Mouse (Mus musculus) thymus, postnatal 10 days (tissue): ENCODE results near the gene Pgs1.

Experiments used
- DNase-seq, 2 experiments: peaks; one replicate each; pipeline ENCODE4 v3.0.0; 2021; ENCODE audit warnings: low spot score in 2 of 2

Pgs1 gene

DNA sequence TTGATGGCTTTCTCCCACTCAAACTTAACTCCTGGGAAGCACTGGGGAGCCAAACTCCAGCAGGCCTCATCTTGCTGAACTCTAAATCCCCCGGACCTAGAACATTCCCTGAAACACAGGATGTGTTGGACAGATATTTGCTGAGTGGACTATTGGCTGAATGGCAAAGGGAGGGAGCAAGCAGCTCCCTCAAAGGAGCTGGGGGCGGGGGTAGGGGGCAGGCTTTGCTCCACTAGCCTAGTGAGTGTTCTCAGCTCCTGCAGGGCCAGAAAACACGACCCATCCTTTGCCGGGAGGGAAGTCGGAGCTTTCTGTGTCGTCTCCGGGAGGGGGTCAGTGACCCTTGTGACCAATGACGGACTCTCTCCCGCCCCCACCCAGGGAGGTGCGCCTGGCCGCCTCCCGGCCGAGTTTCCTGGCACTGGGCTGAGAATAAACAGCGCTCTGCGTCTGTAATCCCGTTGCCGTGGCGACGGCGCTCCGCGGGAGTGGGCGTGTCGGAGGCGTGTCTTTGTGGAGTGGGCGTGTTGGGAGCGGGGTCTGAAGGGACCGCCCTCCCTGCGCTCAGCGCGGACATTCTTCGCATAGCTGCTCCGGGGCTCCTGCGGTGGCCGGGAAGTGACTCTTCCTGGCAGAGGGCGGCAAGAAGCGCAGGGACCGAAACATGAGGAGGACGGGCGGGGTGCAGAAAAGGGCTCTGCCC lies 22.9 kb upstream of the Pgs1 start:
- peak; percentile 97 to 98 for DNase-seq

DNA sequence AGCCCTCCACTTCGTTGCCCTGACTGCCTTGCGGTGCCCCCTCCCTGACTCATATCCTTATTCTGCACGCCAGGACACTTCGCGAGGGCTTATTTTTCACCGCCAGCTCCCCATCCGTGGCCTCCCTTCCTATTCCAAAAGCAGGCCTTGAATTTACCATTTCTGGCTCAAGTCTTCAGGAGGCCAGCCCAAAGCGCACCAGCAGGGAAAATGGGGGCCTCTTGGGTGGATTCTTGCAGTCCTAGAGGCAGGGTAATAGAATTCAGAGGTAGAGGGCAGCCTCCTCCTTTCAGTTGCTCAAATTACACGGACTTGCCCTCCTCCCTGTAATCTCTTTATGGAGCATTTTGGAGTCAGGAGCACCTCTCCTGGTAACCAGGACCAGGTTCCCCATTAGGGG lies 22.2 kb upstream of the Pgs1 start:
- no peak for DNase-seq

DNA sequence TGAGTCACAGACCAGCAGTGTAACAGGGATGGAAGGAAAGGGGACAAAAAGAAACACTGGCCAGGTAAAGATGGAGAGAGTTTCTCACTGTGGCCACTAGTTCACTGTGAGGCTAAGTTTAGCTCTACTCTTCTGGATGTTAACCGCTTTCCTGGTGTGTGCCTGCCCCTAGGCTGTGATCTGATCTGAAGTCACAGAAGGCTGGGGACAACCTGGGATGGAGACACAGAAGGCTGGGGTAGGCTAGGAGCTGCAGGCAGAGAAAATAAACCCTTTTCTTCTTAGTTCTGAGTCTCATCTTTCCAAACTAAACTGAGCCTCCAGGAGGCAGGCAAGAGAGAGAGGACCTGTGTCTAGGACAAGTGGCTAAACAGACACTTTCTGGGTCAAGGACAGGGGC lies 21.8 kb upstream of the Pgs1 start:
- no peak for DNase-seq

DNA sequence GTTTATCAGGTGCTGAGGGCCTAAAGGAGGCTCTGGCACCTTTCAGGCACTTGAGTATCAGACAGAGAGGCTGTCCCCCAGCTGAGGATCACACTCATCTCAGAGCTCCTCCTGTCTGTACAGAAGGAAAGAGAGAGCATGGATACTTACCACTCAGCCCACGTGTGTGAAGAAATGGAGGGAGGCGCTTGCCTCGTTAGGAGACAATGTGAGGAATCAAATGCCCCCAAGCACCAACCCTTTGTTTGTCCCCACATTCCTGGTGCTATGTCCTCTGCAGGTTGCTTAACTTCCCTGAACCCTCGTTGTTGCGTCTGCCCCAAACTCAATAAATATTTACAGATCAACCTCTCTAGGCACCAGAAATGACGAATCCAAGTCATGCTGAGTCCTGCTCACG lies 21.0 kb upstream of the Pgs1 start:
- no peak for DNase-seq

DNA sequence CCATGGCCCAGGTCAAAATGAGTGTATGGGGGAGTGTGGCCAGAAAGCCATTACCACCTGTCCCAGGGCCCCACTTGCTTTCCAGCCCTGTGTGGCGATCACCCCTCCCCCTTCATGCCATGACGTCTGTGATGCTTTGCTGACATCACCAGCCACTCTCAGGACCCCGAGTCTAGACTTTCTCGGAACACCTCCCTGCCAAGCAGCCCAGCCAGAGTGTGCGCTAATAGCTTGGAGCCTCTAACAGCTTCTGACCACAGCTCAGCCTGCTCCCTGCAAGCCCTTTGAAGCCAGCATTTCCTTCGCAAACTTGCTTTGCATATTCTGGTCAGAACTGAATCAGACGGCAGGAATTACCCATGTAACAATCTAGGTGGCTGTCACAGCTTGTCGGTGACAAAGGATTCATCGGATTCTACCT lies 20.5 kb upstream of the Pgs1 start:
- DNase-seq: no peak

DNA sequence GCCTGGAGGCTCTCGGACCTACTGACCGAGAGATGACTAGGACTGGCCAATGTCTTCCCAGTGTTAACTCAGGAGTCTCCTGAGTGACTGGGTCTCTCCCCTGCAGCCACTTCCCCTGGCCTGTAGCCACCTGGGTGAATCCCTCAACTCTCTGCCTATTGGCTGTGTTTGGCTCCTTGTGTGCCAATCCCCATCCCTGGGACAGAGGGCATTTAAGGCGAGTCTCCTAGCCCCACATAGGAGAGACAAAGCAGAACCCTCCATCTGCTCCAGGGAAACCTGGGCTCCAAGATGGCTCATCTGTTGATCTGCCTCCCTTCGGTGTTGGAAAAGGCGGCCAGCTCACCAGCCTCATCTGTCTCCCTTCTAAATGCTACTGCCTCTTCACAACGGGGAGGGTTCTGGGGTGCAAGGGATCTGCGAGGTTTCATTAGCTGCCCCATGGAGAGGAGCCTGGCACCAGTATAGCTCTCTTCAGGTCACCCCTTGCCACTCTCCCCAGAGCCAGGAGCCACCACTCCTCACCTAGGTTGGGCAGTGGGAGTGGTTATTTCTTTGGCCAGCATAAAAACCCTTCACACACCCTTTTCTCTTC lies 19.5 kb upstream of the Pgs1 start:
- DNase-seq: no peak

DNA sequence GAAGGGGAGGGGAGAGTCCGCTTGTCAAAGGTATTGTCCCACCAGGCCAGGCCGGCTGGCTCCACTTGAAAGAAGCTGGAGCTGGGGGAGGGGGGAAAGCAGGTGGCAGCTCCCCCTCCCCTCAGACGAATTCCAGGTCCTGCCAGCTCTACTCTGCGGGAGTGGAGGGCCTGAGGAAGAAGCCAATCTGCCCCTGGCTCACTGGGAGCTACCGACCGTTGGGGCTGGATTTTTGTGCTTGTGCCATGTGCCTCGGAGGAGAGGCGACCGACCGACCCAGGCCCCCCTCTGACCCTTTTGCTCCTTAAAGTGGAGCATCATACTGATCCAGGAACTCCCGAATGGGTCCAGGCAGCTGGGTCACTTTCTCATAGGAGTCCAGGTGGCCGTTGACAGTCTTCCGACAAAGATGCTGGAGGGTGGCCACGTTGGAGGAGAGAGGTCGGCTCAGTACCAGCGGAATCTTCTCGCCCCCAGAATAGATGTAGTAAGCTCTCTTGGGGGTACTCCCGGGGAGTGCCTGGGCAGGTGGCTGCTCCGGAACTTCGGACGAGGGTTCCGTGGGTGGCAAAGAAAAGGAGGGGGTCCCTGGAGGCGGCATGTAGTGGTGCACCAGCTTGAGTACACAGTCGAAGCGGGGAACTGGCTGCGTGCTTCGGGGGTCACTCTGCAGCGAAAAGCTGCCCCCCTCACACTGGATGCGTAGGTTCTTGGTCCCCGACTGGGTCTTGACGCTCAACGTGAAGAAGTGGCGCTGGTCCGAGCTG lies 18.7 kb upstream of the Pgs1 start:
- DNase-seq: no peak

DNA sequence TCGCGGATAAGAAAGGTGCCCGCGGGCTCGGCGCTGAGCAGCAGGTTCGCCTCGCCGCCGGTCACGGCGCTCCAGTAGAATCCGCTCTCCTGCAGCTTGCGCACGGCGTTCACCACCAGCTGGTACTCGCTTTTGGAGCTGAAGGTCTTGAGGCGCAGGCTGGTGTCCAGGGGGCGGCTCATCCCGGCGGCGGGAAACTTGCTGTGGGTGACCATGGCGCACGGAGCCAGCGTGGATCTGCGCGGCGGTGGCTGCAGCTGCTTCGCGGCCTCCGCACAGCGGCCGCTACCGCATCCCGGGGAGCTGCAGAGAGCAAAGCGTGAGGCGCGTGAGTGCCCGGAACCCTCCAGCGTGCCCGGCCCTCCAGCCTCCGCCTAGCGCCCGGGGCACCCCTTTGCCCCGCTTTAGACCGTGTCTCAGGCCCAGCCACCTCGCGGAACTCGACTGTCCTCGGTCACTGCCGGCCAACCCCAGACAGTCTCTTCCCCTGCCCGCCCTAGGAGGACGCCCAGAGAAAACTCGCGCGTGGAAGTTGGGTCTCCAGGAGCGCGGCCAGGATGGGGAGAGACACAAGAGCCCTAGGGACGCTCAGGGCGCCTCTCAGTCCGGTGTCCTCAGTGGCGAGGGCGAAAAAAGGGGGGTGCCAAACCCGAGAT lies 17.9 kb upstream of the Pgs1 start:
- DNase-seq: no peak

DNA sequence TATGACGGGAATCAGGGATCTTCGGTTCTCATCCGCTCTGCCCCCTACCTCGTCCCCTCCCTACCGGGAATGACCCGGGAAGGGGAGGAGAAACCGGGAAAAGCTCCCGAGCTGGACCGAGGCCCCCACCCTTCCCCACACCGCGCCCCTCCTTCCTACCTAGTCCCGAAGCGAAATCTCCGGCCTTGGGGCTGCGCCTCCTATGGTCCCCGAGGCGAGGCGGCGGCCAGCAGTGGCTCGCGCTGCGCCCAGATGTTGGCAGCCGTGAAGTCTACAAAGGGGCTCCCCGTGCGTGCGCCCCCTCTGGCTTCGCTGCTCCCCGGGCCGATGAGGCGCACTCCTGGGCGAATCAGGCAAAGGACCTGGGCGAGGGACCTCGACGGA lies 17.4 kb upstream of the Pgs1 start:
- peak; percentile 63 to 76 for DNase-seq

DNA sequence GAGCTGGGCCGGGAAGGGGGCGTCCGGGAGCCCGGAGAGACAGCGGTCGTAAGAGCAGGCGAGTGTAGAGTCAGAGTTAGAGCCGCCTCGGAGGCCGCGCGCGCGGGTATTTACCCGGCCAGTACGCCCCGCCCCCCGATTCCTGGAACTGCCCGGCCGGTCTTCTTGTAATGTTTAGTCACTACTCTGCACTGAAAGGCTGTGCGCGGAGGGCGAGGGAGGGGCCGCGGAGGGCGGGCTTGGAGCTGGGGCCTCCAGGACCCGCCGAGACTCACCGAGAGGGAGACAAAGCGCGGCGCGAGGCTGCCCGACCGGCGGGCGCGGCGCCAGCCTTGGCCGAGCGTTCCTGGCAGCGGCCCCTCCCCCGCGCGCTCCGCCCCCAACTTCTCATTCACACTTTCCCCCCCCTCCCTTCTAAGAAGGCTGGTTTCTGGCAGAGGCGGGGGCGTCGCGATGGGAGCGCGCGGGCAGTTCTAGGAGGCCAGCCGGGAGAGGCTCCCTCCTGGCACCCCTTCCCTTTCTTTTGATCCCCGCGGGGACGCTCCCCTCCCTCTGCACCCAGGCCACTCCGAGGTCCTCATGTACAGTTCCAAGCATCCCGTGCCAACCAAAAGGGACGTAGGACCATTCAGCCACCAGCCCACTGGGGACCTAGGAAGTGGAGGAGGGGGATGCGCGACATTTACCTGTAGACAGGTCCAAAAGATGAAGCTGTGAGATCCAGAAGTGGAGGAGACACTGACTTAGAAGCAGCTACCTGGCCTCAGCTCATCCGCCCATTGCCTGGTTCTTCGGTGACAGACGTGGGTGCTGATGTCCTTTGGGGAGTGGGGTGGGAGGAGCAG lies 16.8 kb upstream of the Pgs1 start:
- peak; percentile 72 to 76 for DNase-seq

DNA sequence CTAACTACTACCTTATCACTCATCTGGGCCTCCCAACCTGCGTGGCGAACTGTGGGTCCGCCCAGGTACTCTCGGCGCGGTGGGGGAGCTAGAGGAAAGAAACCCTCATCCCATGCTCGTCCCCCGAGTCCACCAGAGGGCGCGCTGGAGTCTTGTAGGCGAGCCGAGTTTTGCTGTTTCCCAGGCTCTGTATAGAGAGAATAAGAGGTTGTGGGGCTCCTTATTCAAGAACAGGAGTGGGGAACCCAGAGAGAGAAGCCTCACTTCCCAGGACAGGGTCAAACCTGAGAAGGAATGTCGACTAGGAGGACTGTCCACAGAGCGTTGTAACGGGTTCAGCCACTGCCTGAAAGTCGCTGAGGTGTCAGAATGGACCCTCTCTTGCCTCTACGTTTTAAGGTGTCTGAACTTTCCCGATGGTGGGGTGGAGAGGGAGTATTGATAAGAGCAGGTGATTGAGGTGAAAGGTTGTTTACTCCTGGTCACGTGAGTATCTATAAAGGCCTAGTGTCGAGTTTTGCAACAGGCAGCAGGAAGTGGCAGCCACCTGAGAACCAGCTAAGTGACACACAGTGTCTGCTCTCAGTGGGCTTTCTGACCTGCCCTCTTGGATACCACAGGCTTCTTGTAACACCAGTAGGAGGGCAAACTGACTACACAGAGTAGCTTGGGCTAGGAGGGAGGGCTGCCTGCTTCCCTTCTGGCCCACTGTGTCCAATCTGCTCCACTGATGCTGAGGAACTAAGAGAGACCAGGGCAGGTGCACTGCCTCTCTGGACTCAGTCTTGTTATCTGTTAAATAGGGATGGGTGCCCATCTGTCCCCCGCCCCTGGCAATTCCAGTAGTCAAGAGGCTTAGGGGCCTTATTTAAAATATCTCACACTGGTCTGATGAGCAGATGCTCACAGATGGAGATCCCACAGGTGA lies 15.9 kb upstream of the Pgs1 start, which contains the start of gene Socs3:
Gene Socs3 (minus strand): TSS at position 103 of the 928 bp plus-strand sequence.
- DNase-seq: peak; percentile 87 to 99

DNA sequence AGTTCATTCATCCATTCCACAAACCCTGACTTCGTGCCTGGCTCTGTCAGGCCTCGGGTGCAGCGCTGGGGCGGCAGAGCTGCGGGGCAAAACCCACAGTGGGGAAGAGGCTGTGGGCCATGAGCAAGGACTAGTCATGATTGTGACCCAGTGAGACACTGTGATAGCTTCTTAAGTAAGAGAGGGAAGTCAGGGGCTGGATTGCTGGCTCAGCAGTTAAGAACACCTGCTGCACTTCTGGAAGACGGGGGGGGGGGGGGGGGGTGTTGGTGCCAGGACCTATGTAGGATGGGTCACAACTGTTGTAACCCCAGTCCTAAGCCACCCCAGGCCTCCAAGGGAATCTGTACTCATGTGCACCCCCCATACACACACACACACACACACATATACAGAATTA lies 15.0 kb upstream of the Pgs1 start:
- no peak for DNase-seq

DNA sequence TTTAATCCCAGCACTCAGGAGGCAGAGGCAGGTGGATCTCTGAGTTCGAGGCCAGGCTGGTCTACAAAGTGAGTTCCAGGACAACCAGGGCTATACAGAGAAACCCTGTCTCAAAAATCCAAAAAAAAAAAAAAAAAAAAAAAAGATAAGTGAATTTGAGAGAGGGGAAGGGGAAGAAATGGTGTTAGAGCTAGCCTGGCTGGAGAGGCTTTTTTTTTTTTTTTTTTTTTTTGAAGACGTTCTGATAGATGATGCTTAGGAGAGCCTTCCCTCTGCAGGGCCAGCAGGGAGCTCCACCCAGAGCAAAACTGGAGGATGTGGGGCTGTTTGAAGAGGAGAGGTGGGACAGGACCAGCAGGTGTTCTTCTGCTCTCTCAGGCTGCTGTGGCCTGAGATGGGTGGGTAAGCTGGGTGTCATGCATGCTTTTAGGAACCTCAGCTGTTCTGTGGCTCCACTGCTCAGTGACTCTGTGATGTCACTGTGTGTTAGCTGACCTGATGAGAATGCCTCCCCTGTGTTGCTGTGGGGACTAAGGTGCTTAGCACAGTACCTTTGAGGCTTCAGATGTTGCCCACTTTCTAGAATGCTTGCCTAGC lies 14.3 kb upstream of the Pgs1 start:
- DNase-seq: peak; percentile 46 to 60

DNA sequence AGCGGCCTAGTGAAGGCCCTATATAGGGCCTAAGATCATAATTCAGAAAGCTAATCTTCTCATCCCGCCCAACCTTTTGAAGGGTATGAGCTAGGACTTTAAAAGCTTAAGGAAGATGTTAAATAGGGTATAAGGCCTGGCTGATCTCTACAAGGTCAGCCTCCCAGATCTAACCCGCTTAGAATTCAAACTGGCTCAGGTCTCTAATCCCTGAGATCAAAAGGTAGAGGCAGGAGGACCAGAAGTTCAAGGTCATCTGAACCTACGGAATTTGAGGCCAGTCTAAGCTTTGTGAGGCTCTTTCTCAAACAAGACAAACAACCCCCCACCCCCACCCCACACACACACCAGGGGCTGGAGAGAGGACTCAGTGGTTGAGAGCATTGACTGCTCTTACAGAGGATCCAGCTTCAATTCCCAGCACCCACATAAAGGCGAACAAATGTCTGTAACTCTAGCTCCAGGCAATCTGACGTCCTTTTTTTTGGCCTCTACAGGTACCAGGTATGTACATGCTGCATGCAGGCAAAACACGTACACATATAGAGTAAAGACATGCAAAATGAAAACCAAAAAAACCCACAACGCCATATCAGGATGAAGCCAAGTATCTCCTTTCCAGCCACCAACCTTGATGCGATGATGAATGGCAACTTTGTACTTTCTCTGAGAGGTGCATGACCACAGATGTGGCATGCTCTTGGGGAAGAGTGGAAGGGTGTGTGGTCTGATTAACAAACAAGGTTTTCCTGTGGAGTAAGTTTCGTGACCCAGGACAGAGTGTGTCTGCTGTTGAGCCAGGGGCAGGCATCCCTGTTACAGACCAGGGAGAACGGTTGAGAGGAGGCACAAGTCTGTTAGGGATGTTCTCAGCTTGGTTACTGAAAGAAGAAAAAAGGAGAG lies 13.2 kb upstream of the Pgs1 start:
- no peak for DNase-seq

DNA sequence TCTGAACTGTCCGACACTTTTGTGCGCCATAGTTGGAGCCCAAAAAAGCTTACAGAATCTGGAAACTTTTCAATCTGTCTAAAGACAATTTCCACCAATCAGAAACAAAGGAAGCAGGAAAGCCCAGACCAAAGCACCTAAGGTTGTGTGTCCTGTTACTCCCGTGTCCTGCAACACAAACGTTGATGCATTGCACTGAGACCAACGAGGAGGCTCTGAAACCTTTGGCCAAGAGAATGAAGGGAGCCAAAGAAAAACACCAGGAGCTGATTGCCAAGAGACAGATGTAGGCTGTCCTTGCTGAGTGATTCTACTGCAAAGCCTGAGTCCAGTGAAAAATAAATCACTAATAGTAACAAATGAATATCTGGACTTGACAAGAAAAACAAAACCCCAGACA lies 12.5 kb upstream of the Pgs1 start:
- DNase-seq: no peak

DNA sequence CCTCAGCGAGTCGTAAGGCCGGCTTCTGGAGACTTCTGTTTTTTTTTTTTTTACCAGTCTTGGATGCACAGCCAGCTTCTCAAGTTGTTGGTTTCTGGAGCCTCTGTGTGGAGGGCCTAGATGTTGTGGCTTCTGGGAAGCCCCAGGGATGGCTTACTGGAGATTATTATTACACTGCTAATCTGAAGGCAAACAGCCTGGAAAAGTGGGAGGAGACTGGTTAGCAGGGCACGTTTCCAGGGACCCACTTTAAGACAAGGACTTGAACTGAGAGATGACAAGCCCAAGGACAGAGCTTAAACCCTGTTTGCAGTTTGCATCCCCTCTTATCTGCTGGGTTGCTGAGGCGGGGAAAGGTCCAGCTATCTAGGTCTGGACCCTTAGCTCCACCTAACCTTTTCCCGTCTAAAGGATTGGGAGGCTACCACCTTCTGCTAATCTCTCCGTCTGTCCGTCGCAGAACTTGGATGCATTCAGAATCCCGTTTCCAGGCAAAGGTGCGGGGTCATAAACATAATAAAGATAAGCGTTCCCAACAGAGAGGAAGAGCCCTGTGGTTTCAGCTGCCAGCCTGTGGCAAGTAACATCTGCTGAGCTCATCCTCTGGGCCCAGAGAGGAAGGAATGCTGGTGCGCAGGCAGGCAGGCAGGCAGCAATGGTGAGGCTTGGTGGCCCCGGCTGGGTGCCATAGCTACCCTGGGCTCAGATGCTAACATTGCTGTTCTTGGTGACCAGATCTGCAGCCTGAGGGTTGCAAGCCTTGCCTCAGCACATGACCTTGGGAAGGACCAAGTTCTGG lies 11.6 kb upstream of the Pgs1 start:
- DNase-seq: peak; percentile 43 to 51

DNA sequence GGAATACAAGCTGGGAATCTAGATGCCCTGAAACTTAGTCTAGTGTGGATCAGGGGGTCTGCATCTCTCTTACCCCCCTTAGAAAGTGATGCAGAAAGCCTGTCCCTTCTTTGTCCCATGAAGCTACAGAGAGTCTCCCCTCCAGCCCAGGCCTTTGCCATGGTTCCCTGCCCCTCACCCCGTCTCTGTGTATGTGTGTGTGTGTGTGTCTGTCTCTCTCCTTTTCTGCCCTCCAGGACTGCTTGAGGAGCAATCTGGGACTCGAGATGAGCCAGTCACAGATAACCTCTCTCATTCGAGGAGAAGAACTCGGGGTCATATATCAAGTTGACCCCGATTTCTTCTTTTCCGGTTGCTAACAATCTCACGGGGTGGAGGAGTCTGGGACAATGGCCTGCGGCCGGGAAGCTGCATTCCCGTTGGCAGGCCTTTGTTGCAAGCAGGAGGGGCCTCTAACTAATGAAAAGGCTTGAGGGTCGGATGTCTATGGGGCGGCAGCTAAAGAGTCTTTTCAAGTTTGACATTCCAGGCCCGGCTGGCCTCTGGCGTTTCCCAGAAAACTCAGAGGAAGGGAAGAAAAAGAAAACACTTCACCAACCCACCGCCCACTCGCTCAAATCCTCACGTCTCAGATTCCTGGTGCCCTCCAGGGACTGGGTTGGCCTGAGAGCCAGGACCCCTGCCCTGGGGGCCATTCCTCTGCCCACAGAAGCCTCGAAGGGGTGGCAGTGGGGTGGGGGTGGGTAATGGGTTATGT lies 10.7 kb upstream of the Pgs1 start:
- no peak for DNase-seq
